Mouse (Mus musculus) forebrain, postnatal 0 days (tissue): Measurements from ENCODE around the gene Sfmbt2. TPM values are rescaled to one million over a fixed set of nuclear protein-coding genes. Genes with fewer than 3 reads are reported as not detected.
"Not testable (repeated sequence)": the region's sequence is repeated elsewhere in the genome, so short reads cannot be mapped to it uniquely, and the experiment has no call there.

ENCODE experiments used
- ATAC-seq: fragments of 200-750 bp; cut with Nextera tagmentation; 2 replicates; pipeline ENCODE4 v1.8.0; 2017; ENCODE audit warnings: mild to moderate bottlenecking, moderate library complexity
- DNase-seq: peaks from one replicate; pipeline ENCODE4 v3.0.0-alpha.2; 2015
- H3K27ac ChIP-seq: fragments of 300-500 bp; sonication (generic); 2 replicates; pipeline ENCODE4 v1.5.1; 2014; ENCODE audit warnings: low read depth, mild to moderate bottlenecking, antibody characterized with exemption, low read length, moderate library complexity, mixed read lengths
- H3K27me3 ChIP-seq: fragments of 300-500 bp; sonication (generic); 2 replicates; pipeline ENCODE4 v1.6.1; 2014; ENCODE audit warnings: mild to moderate bottlenecking, low read length, mixed read lengths; ENCODE audit not compliant: insufficient read depth
- H3K36me3 ChIP-seq: fragments of 300-500 bp; sonication (generic); 2 replicates; pipeline ENCODE4 v1.6.1; 2014; ENCODE audit warnings: mild to moderate bottlenecking, moderate library complexity; ENCODE audit not compliant: insufficient read depth
- H3K4me1 ChIP-seq: fragments of 300-500 bp; sonication (generic); 2 replicates; pipeline ENCODE4 v1.6.1; 2014; ENCODE audit warnings: antibody characterized with exemption; ENCODE audit not compliant: insufficient read depth
- H3K4me2 ChIP-seq: fragments of 300-500 bp; sonication (generic); 2 replicates; pipeline ENCODE4 v1.6.1; 2014; ENCODE audit warnings: low read depth, mild to moderate bottlenecking, moderate library complexity
- H3K4me3 ChIP-seq: fragments of 300-500 bp; sonication (generic); 2 replicates; pipeline ENCODE4 v1.5.1; 2014; ENCODE audit warnings: low read depth, low read length, mixed read lengths
- H3K9ac ChIP-seq: fragments of 300-500 bp; sonication (generic); 2 replicates; pipeline ENCODE4 v1.6.1; 2014; ENCODE audit warnings: mild to moderate bottlenecking
- H3K9me3 ChIP-seq: fragments of 300-500 bp; sonication (generic); 2 replicates; pipeline ENCODE4 v1.6.1; 2016; ENCODE audit warnings: low read length
- CTCF ChIP-seq: sonication (generic); IDR thresholded peaks from 2 replicates; pipeline ENCODE4 v1.5.1; 2016; ENCODE audit warnings: antibody characterized with exemption, control low read depth, low read depth
- WGBS: fragments of 180-500 bp; shearing (Covaris S2); extraction: QIAGEN DNeasy Blood & Tissue Kit; methylation state at CpG from one replicate; pipeline ENCODE4 v1.1.7; 2014; 5-methylcytosine and 5-hydroxymethylcytosine counted together
- polyA plus RNA-seq: library from polyadenylated mRNA; unstranded; fragments of >200 nt; fragmentation: Nextera tagmentation; extraction: Ambion mirVana; gene quantifications from 2 replicates; pipeline ENCODE4 v1.2.1, GENCODE M21; 2015
- total RNA-seq: library from RNA; depleted of rRNA; stranded (reverse); fragments of >200 nt; gene quantifications from 2 replicates; pipeline ENCODE4 v1.2.3, GENCODE M21; 2014

Sfmbt2 gene
- total and polyA plus RNA-seq, 2 experiments from 2014 or later, result 2.2 to 6.4 TPM

DNA sequence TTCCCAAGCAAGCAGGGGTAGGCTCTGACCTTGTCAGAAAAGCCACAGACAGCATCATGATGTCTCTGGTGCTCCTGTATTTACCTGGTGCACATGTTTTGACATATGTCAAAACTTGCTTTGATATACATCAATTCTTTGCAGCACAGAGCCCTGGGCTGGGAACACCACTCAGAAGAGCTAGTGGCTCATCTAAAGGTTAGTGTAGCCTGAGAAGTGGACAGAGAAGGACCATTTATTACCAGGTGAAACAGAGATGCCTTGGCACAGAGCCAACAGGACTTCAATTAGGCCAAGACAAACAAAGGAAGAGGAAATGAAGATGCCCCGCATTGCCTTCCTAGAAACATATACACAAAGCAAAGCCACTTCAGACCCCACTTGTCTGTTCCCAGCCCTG is 30.3 kb upstream of the Sfmbt2 start:
- H3K4me3 ChIP-seq, result no peak overlapping the region
- H3K27ac ChIP-seq, result no peak overlapping the region
- no peak for TF ChIP-seq CTCF
- no peak for DNase-seq
- no peak overlapping the region for H3K4me2 ChIP-seq
- no peaks in the 10 kb centered on the region for H3K27me3 ChIP-seq
- 71% methylated on average over 1 of the region's 1 CpGs for WGBS
- H3K9ac ChIP-seq, result no peak overlapping the region
- no peak for ATAC-seq
- H3K36me3 ChIP-seq, result no peaks in the 10 kb centered on the region
- H3K4me1 ChIP-seq, result no peaks in the 10 kb centered on the region
- H3K9me3 ChIP-seq, result no peaks in the 10 kb centered on the region

DNA sequence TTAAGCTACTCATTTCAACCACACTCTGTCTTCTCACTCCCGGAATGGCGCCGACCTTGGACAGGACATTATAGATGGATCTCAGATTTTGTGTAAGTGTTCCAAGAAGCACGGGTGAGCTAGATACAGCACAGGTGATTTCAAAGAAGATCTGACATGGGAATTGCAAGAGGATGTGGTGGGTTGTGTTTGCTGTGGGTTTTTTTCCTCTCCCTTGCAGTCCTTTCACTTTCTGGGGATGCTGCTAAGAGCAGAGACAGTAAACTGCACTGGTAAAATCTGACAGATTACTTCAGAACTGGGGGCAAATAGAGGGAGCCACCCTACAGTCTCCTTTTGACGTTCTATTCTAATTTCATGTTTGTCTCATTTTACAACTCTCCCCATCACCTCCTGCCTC is 26.8 kb upstream of the Sfmbt2 start:
- no peak overlapping the region for H3K27ac ChIP-seq
- H3K9me3 ChIP-seq, result no peaks in the 10 kb centered on the region
- DNase-seq, result no peak
- WGBS, result 91% methylated on average over 5 of the region's 5 CpGs
- H3K36me3 ChIP-seq, result no peaks in the 10 kb centered on the region
- H3K4me1 ChIP-seq, result no peaks in the 10 kb centered on the region
- no peaks in the 10 kb centered on the region for H3K27me3 ChIP-seq
- no peak overlapping the region for H3K4me3 ChIP-seq
- ATAC-seq, result no peak
- H3K9ac ChIP-seq, result no peak overlapping the region
- TF ChIP-seq CTCF, result no peak
- no peak overlapping the region for H3K4me2 ChIP-seq

DNA sequence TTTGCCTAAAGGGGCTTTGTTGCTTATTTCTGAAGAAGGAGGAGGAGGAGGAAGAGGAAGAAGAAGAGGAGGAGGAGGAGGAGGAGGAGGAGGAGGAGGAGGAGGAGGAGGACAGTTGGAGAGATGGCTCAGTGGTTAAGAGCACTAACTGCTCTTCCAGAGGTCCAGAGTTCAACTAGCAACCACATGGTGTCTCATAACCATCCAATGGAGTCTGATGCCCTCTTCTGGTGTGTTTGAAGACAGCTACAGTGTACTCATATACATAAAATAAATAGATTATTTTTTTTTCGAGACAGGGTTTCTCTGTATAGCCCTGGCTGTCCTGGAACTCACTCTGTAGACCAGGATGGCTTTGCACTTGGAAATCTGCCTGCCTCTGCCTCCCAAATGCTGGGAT is 26.2 kb upstream of the Sfmbt2 start:
- H3K4me1 ChIP-seq, DNase-seq, H3K36me3 ChIP-seq, H3K9me3 ChIP-seq, H3K27ac ChIP-seq, H3K4me3 ChIP-seq, H3K9ac ChIP-seq, H3K4me2 ChIP-seq, H3K27me3 ChIP-seq, ATAC-seq: not testable (repeated sequence)
- 81% methylated on average over 1 of the region's 1 CpGs for WGBS

DNA sequence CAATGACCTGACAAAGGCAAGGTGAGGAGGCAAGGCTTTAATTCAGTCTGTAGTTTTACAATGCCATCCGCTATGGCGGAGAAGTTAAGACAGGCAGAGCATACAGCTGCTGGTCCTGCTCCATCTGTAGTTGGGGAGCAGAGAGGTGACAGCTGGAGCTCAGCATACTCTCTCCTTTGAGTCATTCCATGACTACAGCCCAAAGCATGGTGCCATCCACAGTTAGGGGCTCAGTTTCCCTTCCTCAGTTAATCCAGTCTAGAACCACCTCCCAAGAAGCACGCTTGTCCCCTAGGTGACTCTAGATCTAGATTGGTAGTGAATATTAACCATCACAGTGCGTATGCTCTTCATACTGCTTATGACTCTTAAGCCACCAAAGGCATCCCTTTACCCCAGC is 23.1 kb upstream of the Sfmbt2 start:
- Histone ChIP-seq H3K4me3 (no peak overlapping the region), H3K4me1 (no peaks in the 10 kb centered on the region), H3K27me3 (no peaks in the 10 kb centered on the region), H3K27ac (no peak overlapping the region), H3K9ac (no peak overlapping the region), H3K36me3 (no peaks in the 10 kb centered on the region), H3K4me2 (no peak overlapping the region), H3K9me3 (no peaks in the 10 kb centered on the region)
- DNase-seq (no peak), ATAC-seq (no peak)
- 92% methylated on average over 4 of the region's 4 CpGs for WGBS
- TF ChIP-seq CTCF, result no peak

DNA sequence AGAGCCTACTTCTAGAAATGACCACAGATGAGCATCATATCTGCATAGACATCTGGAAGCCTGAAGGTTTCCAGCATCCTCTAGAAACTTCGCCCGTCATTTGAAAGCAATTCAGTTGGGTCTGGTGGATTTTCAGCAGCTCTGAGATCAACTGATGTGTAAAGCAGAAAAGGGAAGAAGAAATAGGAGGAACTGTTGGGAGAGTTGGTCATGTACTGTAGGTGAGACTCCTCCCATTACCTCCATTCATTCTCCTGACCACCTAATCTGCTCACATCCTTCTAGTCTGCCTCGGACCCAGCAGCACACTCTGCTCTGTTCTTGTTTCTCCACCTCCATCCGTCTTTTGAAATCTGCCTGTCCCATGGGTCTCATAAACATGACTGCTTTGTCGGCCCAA is 22.3 kb upstream of the Sfmbt2 start:
- Histone ChIP-seq H3K36me3 (no peaks in the 10 kb centered on the region), H3K4me1 (no peaks in the 10 kb centered on the region), H3K27ac (no peak overlapping the region), H3K4me2 (no peak overlapping the region), H3K9me3 (no peaks in the 10 kb centered on the region), H3K4me3 (no peak overlapping the region), H3K9ac (no peak overlapping the region), H3K27me3 (no peaks in the 10 kb centered on the region)
- DNase-seq (no peak), ATAC-seq (no peak)
- TF ChIP-seq CTCF, result no peak
- 93% methylated on average over 5 of the region's 5 CpGs for whole genome bisulfite sequencing

DNA sequence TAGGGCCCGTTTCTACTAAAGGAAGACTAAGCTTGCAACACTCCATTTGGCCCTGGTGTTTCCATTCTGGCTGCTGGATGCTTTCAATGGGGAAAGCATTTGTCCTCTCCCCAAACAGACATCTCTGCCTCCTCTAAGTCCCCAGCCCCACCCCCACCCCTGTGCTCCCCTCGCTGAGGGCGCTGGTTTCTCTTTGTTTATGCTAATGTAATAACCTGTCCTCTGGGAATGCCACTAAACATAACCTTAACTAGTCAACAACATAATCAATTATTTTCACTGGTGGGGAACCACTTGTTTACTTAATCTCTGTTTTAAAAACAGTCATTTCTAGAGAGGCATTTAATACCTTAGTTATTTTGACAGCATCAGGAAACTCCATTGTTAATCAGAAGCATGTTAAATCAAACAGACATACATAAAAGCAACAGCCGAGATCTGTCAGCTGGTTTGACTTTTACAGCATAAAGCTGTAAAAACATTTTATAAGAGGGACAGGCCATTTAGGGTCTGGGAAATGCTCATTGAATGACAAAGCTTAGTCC is 20.0 kb upstream of the Sfmbt2 start:
- 29% methylated on average over 4 of the region's 4 CpGs for WGBS
- Histone ChIP-seq H3K4me3 (no peak overlapping the region), H3K9ac (no peak overlapping the region), H3K4me2 (no peak overlapping the region), H3K9me3 (no peaks in the 10 kb centered on the region), H3K27me3 (no peaks in the 10 kb centered on the region), H3K27ac (no peak overlapping the region), H3K4me1 (no peaks in the 10 kb centered on the region), H3K36me3 (no peaks in the 10 kb centered on the region)
- no peak for TF ChIP-seq CTCF
- ATAC-seq (no peak), DNase-seq (no peak)

DNA sequence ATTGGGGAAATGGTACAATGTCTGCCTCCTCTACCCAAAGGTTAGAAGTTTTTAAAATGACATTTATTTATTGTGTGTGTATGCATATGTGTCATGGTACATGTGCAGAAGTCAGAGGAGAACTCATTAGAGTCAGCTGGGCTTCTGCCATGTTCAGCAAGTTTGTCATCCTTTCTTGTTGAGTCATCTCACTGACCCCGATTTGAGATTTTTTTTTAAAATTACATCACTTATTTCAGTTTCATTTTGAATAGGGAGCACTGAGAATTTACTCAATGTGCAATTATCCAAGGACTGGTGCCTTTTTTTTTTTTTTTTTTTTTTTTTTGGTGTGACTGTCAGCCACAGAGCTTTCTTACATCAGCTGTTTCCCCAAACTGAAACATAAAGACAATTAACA is 19.2 kb upstream of the Sfmbt2 start:
- no peak overlapping the region for H3K27ac ChIP-seq
- H3K4me1 ChIP-seq, result no peaks in the 10 kb centered on the region
- no peaks in the 10 kb centered on the region for H3K27me3 ChIP-seq
- no peaks in the 10 kb centered on the region for H3K36me3 ChIP-seq
- 81% methylated on average over 1 of the region's 1 CpGs for WGBS
- H3K9me3 ChIP-seq, result no peaks in the 10 kb centered on the region
- no peak overlapping the region for H3K4me2 ChIP-seq
- no peak overlapping the region for H3K9ac ChIP-seq
- H3K4me3 ChIP-seq, result no peak overlapping the region
- DNase-seq, result no peak
- no peak for ATAC-seq
- no peak for TF ChIP-seq CTCF

DNA sequence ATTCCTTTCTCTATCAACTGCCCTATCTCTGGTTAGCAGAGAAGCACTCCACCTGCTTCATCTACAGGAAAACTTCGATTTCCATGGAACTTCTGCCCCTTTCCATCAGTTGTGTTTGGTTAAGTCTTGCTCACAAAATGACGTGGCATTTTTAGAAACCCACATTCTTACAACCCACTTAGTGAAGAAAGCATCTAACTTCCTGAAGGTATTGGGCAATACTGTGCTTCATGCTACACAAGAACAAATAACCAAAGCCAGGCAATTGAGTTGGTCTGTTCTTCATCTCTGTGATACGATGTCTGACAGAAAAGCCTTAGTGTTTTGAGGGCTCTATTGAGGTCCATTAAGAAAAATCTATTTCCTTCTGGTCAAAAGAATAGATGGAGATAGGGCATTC is 17.4 kb upstream of the Sfmbt2 start:
- DNase-seq, result no peak
- ATAC-seq, result no peak
- H3K9me3 ChIP-seq, result no peaks in the 10 kb centered on the region
- no peak overlapping the region for H3K4me2 ChIP-seq
- H3K36me3 ChIP-seq, result no peaks in the 10 kb centered on the region
- 79% methylated on average over 3 of the region's 3 CpGs for WGBS
- TF ChIP-seq CTCF, result no peak
- H3K4me3 ChIP-seq, result no peak overlapping the region
- H3K27me3 ChIP-seq, result no peaks in the 10 kb centered on the region
- H3K27ac ChIP-seq, result no peak overlapping the region
- H3K4me1 ChIP-seq, result no peaks in the 10 kb centered on the region
- no peak overlapping the region for H3K9ac ChIP-seq
